Mouse (Mus musculus) layer of hippocampus, adult 2 months (tissue): Measurements from ENCODE around the gene Als2cr12. TPM values are rescaled to one million over a fixed set of nuclear protein-coding genes. Genes with fewer than 3 reads are reported as not detected.
"Not testable (repeated sequence)": the region's sequence is repeated elsewhere in the genome, so short reads cannot be mapped to it uniquely, and the experiment has no call there.

Experiments used
- DNase-seq, 2 experiments: peaks; one replicate each; pipeline ENCODE4 v3.0.0; 2022; ENCODE audit warnings: low spot score in 2 of 2
- H3K27ac ChIP-seq: fragments of 200-600 bp; 2 replicates; pipeline ENCODE4 v1.8.1; 2022
- H3K4me3 ChIP-seq: fragments of 200-600 bp; 2 replicates; pipeline ENCODE4 v1.8.1; 2022; ENCODE audit warnings: mild to moderate bottlenecking
- CTCF ChIP-seq: fragments of 200-600 bp; conservative IDR thresholded peaks from 2 replicates; pipeline ENCODE4 v1.8.1; 2022; ENCODE audit warnings: antibody characterized with exemption, mild to moderate bottlenecking, moderate library complexity
- total RNA-seq, 2 experiments: library from RNA; stranded (reverse); gene quantifications; 2 replicates each; pipeline ENCODE4 v1.2.3; 2021

Gene Als2cr12
- total RNA-seq, 2 experiments from 2014 or later: not detected

DNA sequence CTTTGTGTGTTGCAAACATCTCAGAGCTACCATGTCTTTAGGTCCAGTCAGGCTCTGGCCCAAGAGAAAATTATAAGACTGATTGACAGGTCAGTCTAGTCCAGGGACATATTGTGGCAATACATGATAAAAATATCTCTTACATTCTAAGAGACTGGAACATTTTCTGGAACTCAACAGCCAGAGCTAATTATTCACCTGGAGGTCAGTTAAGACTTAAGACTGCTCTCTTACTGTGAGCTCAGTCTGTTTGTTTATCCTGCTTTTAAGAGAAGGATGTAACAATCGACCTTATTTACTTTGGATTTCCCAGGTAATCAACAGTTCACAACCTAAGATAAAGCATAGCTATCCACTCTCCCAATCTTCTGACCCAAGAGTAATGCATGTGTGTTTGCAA is 85.2 kb downstream of the Als2cr12 start:
- no peak for DNase-seq
- Histone ChIP-seq H3K4me3 (no peak overlapping the region), H3K27ac (no peak overlapping the region)
- TF ChIP-seq CTCF: no peak

DNA sequence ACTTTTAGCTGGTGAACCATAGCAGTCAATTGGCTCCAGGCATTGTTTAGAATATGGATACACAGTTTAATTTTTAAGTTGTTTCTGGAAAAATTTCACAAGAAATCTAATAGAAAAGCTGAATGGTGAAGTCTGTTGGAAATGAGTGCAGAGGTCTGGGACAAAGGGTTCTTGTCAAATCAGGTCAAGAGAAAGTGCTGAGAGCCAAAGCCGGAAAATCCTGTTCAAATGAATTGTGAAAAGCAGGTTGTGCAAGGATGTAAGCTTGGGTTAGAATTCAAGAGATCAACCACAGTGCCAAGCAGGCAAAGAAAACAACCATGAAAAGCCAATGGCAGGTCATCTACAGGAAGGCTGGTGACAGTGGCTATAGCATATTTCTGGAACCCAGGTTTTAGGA is 85.6 kb downstream of the Als2cr12 start:
- H3K4me3 ChIP-seq: no peak overlapping the region
- H3K27ac ChIP-seq: no peak overlapping the region
- no peak for TF ChIP-seq CTCF
- DNase-seq: no peak

DNA sequence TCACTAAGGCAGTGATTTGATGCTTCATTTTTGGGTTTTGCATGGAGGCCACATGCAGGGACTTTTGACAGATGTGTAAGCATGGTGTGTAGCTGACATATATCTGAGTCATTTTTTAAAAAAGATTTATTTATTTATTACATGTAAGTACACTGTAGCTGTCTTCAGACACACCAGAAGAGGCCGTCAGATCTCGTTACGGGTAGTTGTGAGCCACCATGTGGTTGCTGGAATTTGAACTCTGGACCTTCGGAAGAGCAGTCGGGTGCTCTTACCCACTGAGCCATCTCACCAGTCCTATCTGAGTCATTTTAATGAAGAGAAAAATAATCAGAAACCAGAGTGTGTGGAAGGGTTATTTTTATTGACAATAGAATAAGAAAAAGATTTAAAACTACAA is 86.2 kb downstream of the Als2cr12 start:
- DNase-seq, H3K4me3 ChIP-seq, H3K27ac ChIP-seq: not testable (repeated sequence)

DNA sequence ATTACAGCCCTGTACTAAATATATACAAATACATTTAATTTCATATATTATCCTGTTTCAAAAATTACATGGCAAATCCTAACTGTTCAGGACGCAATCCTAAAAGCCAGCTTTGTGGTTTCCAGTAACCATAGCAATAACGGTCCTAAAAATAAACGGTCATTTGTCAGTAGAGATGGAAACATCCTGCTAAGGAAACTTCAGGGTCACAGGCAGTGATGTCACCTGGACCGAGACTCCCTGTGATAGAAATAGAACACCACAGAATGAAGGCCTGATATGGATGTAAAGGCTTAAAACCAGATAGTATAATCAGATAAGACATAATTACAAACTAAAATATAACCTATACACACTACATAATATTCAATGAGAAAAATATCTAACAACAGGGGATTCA is 92.1 kb downstream of the Als2cr12 start:
- no peak for DNase-seq
- Histone ChIP-seq H3K27ac (no peak overlapping the region), H3K4me3 (no peak overlapping the region)
- TF ChIP-seq CTCF: no peak

DNA sequence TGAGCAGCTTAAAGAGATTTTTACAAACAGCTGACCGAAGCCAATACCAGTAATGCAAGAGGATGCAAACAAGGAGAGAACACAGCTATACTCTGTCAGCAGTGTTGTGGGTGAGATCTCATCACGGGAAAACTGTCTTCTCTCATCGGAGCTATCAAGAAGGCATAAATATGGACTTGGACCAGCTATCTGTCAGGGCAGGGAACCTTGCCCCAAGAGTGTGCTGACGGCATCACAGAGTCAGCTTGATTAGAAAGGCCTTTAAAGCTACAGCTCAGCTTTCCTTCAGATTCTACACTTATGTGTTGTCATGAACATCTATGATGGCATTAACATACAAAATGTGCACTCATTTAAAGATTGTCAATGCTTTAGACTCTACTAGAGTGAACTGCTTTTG is 93.1 kb downstream of the Als2cr12 start:
- H3K4me3 ChIP-seq: no peak overlapping the region
- DNase-seq: no peak
- no peak for TF ChIP-seq CTCF
- no peak overlapping the region for H3K27ac ChIP-seq

Other genes starting within 250 kb of the Als2cr12 start
- gene Orc2, start 190.9 kb downstream of the Als2cr12 start, total RNA-seq: 10 to 100 TPM; 24.7 to 27.9 TPM
- gene Fam126b, start 109.7 kb downstream of the Als2cr12 start, total RNA-seq: 100 to 1,000 TPM; 120 to 124 TPM
- 100 to 1,000 TPM; 109 to 111 TPM for gene Ndufb3, start 109.6 kb downstream of the Als2cr12 start, total RNA-seq
- 10 to 100 TPM; 32.9 to 35.2 TPM for gene Cflar, start 15.5 kb upstream of the Als2cr12 start, total RNA-seq
- gene Casp8, start 99.4 kb upstream of the Als2cr12 start, total RNA-seq: 1 to 10 TPM; 1.9 to 2.1 TPM